Mouse (Mus musculus) lung, postnatal 0 days (tissue): ENCODE measurements around the gene Olfr518. TPM values are rescaled to one million over a fixed set of nuclear protein-coding genes. Genes with fewer than 3 reads are reported as not detected.

Experiments used
- ATAC-seq: fragments of 200-750 bp; cut with Nextera tagmentation; 2 replicates; pipeline ENCODE4 v1.8.0; 2017; ENCODE audit warnings: moderate library complexity
- DNase-seq: peaks from one replicate; pipeline ENCODE4 v3.0.0-alpha.2; 2016; ENCODE audit warnings: low spot score
- H3K27ac ChIP-seq: fragments of 300-500 bp; sonication (generic); 2 replicates; pipeline ENCODE4 v1.5.1; 2014; ENCODE audit warnings: antibody characterized with exemption, mild to moderate bottlenecking, low read length, mixed read lengths
- H3K27me3 ChIP-seq: fragments of 300-500 bp; sonication (generic); replicated peaks from 2 replicates; pipeline ENCODE4 v1.6.1; 2014; ENCODE audit warnings: low read length, mixed read lengths; ENCODE audit not compliant: insufficient read depth
- H3K36me3 ChIP-seq: fragments of 300-500 bp; sonication (generic); 2 replicates; pipeline ENCODE4 v1.6.1; 2014; ENCODE audit warnings: low read length, mixed read lengths; ENCODE audit not compliant: insufficient read depth
- H3K4me1 ChIP-seq: fragments of 300-500 bp; sonication (generic); 2 replicates; pipeline ENCODE4 v1.6.1; 2014; ENCODE audit warnings: antibody characterized with exemption, low read depth, low read length, mixed read lengths; ENCODE audit not compliant: insufficient read depth
- H3K4me2 ChIP-seq: fragments of 300-500 bp; sonication (generic); replicated peaks from 2 replicates; pipeline ENCODE4 v1.6.1; 2014; ENCODE audit warnings: low read depth, mild to moderate bottlenecking, low read length, moderate library complexity, mixed read lengths
- H3K4me3 ChIP-seq: fragments of 300-500 bp; sonication (generic); 2 replicates; pipeline ENCODE4 v1.5.1; 2014; ENCODE audit warnings: low read depth, low read length
- H3K9ac ChIP-seq: fragments of 300-500 bp; sonication (generic); replicated peaks from 2 replicates; pipeline ENCODE4 v1.6.1; 2014; ENCODE audit warnings: low read depth, mild to moderate bottlenecking
- H3K9me3 ChIP-seq: fragments of 300-500 bp; sonication (generic); 2 replicates; pipeline ENCODE4 v1.6.1; 2016; ENCODE audit warnings: low read length, mixed read lengths
- CTCF ChIP-seq: IDR thresholded peaks from 2 replicates; pipeline ENCODE4 v1.5.1; 2016; ENCODE audit warnings: antibody characterized with exemption, mild to moderate bottlenecking
- EP300 ChIP-seq: IDR thresholded peaks from 2 replicates; pipeline ENCODE4 v1.6.1; 2016; ENCODE audit warnings: antibody characterized with exemption, mild to moderate bottlenecking, control low read depth
- WGBS: fragments of 180-500 bp; shearing (Covaris S2); extraction: QIAGEN DNeasy Blood & Tissue Kit; methylation state at CpG from one replicate; pipeline ENCODE4 v1.1.7; 2014; 5-methylcytosine and 5-hydroxymethylcytosine counted together
- polyA plus RNA-seq: library from polyadenylated mRNA; unstranded; fragments of >200 nt; fragmentation: Nextera tagmentation; extraction: Ambion mirVana; gene quantifications from 2 replicates; pipeline ENCODE4 v1.2.1, GENCODE M21; 2015

Olfr518 gene
- polyA plus RNA-seq, 1 experiment from 2014 or later: not detected

DNA sequence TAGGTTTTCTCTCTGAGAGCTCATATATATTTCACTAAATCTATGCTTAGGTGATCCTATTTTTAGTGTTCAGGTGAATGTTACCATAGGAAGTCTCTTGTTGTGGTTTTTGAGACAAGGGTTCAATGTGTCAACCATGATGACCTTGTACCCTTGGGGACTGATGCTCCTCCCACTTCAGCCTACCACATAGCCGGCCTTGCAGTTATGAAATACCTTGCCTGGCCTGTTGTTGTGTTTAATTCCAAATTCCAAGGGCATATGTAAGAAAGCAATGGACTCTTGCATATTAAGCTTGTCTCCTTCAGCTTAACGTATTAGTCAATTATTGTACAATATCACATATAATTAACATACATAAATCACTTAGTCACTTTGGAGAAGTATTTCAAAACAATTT is 19.2 kb upstream of the Olfr518 start:
- ATAC-seq: no peak
- TF ChIP-seq EP300 (no peak), CTCF (no peak)
- 73% methylated on average over 2 of the region's 2 CpGs for WGBS

GRCm38 (mm10) chr7:108894320-108894719 is 9.5 kb upstream of the Olfr518 start, which contains the start of gene Olfr519:
Gene Olfr519 (minus strand): TSS chr7:108894420.
- H3K36me3 ChIP-seq: no peaks in the 10 kb centered on the region
- WGBS: 81% methylated on average over 5 of the region's 5 CpGs
- H3K4me1 ChIP-seq: no peaks in the 10 kb centered on the region
- ATAC-seq: no peak
- H3K27ac ChIP-seq: no peak within 1 kb of the TSS
- no peak within 1 kb of the TSS for H3K4me3 ChIP-seq
- TF ChIP-seq EP300 (no peak), CTCF (no peak)
- no peak for DNase-seq
- no peaks in the 10 kb centered on the region for H3K27me3 ChIP-seq
- no peaks in the 10 kb centered on the region for H3K9me3 ChIP-seq
- no peak within 1 kb of the TSS for H3K4me2 ChIP-seq
- H3K9ac ChIP-seq: no peak within 1 kb of the TSS

More for the DNA sequence above, 19.2 kb upstream of the Olfr518 start:
- no peak for DNase-seq
- Histone ChIP-seq H3K4me2 (no peak overlapping the region), H3K27ac (no peak overlapping the region), H3K36me3 (no peaks in the 10 kb centered on the region), H3K4me3 (no peak overlapping the region), H3K4me1 (no peaks in the 10 kb centered on the region), H3K9me3 (no peaks in the 10 kb centered on the region), H3K27me3 (no peaks in the 10 kb centered on the region), H3K9ac (no peak overlapping the region)

- 48% methylated on average over 2 of the region's 2 CpGs for WGBS
- no peak within 1 kb of the TSS for H3K9ac ChIP-seq
- ATAC-seq: no peak
- H3K27me3 ChIP-seq: no peaks in the 10 kb centered on the region
- no peak within 1 kb of the TSS for H3K27ac ChIP-seq
- H3K9me3 ChIP-seq: no peaks in the 10 kb centered on the region
- H3K4me2 ChIP-seq: no peak within 1 kb of the TSS
- DNase-seq: no peak
- no peak within 1 kb of the TSS for H3K4me3 ChIP-seq
- no peaks in the 10 kb centered on the region for H3K36me3 ChIP-seq
- H3K4me1 ChIP-seq: no peaks in the 10 kb centered on the region
- TF ChIP-seq EP300: no peak
- no peak for TF ChIP-seq CTCF
Observed at GRCm38 (mm10) chr7:108872279-108872678, 12.5 kb downstream of the Olfr518 start, which contains the start of gene Olfr517. Gene Olfr517 (minus strand): TSS chr7:108872379.

- Histone ChIP-seq H3K27me3 (no peaks in the 10 kb centered on the region), H3K4me3 (no peak within 1 kb of the TSS), H3K36me3 (no peaks in the 10 kb centered on the region), H3K9ac (no peak within 1 kb of the TSS), H3K27ac (no peak within 1 kb of the TSS), H3K4me1 (no peaks in the 10 kb centered on the region), H3K4me2 (no peak within 1 kb of the TSS), H3K9me3 (no peaks in the 10 kb centered on the region)
- ATAC-seq (no peak), DNase-seq (no peak)
- WGBS: 84% methylated on average over 2 of the region's 2 CpGs
- TF ChIP-seq EP300 (no peak), CTCF (no peak)
Observed at GRCm38 (mm10) chr7:108850429-108850828, 34.4 kb downstream of the Olfr518 start, which contains the start of gene Olfr516. Gene Olfr516 (minus strand): TSS chr7:108850529.

Other genes starting within 250 kb of the Olfr518 start
- not detected in 2 replicates for gene Olfr509, start 233.1 kb downstream of the Olfr518 start, polyA plus RNA-seq
- gene Olfr510, start 218.6 kb downstream of the Olfr518 start, polyA plus RNA-seq: not detected in 2 replicates
- not detected in 2 replicates for gene Olfr512, start 171.7 kb downstream of the Olfr518 start, polyA plus RNA-seq
- gene Olfr513, start 134.0 kb downstream of the Olfr518 start, polyA plus RNA-seq: not detected in 2 replicates
- not detected in 2 replicates for gene Olfr514, start 59.0 kb downstream of the Olfr518 start, polyA plus RNA-seq
- gene Olfr516, start 34.5 kb downstream of the Olfr518 start, polyA plus RNA-seq: not detected in 2 replicates
- gene Olfr517, start 12.6 kb downstream of the Olfr518 start, polyA plus RNA-seq: not detected in 2 replicates
- gene Olfr519, start 9.4 kb upstream of the Olfr518 start, polyA plus RNA-seq: not detected in 2 replicates
- gene Nlrp10, start 45.2 kb upstream of the Olfr518 start, polyA plus RNA-seq: 0.27 and 0.31 TPM in 2 replicates
- gene Eif3f, start 49.4 kb upstream of the Olfr518 start, polyA plus RNA-seq: 80.1 and 83.6 TPM in 2 replicates
- 0.29 and 0.38 TPM in 2 replicates for gene Tub, start 65.3 kb upstream of the Olfr518 start, polyA plus RNA-seq
- 0.58 and 0.83 TPM in 2 replicates for gene Ric3, start 198.3 kb upstream of the Olfr518 start, polyA plus RNA-seq